Mouse (Mus musculus): ENCODE measurements at regions not wholly inside any gene's neighbourhood (a gene's known extent, or its start where the extent isn't known, plus 50 kb on each side); places are given as distances from the start of the nearest gene placed in this dataset.

- no peak for TF ChIP-seq POLR2A (IDR thresholded peaks at IDR 0.05; ENCODE audit: extremely low read depth, insufficient read depth, low read length)
- TF ChIP-seq CTCF (IDR thresholded peaks at IDR 0.05; ENCODE audit: low read depth, low read length) = no peak
Measured at GRCm38 (mm10) chr11:39678521-39678920, 1016.5 kb downstream of the Mat2b start.

Measured in liver, adult 2 months (tissue).